Mouse (Mus musculus): ENCODE data around the gene Gnaq.

Gnaq gene

DNA sequence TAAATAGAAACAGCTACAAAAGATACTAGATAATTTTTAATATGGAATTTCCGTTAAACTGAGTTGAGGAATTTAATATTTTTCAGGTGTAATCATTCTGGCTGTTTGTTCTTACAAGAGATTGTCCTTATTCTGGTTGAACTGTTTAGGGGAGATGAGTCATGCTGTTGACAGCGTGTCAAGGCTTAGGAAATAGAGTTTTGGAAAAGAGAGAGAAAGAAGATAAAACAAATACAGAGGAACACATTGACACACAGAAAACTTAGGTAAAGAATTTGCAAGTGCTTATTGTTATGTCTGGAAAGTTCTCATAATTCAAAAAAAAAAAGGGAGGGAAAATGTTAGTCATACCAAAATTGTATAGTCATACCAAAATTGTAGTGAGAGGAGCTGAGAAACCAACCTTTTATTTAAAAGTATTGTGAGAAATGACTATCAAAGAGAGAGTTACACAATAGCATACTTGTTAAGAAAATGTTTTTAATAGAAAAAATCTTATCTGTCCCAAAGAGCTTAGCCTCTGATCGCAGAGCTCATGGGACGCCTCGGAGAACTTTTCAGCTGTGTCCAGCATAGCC, 285.5 kb downstream of the Gnaq start:
- in situ Hi-C loops (cut with MboI; ENCODE audit: low sequenced_read_pairs): no loop called here

DNA sequence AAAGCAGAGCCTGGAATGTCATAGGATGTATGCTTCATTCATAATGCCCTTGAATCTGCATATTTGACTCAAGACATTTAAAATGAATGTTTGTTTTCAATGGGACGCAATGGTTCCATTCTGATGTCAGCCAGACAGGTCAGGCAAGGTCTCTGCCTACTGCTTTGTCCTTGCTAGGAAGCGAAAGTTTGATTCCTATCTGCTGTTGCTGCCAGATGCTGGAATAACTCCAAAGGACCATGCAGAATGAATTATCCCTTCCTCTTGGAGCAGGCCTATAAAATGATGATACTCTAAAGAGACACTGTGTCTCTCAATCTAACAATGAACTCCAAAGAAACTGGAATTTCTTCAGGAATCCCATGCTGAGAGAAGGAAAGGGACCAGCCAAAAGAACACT, 293.0 kb downstream of the Gnaq start:
- in situ Hi-C loops (cut with MboI; ENCODE audit: low sequenced_read_pairs): no loop called here

DNA sequence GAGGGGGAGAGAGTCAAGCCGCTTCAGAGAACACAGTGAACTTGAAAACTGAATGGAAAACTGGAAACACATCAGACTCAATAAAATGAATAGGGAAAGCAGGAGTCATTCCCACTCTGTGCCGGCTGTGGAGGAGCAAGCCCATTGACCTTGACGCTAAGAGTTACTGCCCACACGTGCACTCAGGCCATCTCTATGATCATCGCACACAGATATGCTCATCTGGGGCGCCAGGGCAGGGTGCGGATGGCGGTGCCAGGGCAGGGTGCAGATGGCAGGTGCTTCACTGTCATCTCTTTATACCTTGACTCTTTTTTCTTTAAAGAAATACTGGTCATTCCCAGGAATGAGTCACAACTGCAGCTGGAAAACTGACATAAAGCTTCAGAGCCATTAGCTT, 298.7 kb downstream of the Gnaq start:
- in situ Hi-C loops (cut with MboI; ENCODE audit: low sequenced_read_pairs): no loop called here

DNA sequence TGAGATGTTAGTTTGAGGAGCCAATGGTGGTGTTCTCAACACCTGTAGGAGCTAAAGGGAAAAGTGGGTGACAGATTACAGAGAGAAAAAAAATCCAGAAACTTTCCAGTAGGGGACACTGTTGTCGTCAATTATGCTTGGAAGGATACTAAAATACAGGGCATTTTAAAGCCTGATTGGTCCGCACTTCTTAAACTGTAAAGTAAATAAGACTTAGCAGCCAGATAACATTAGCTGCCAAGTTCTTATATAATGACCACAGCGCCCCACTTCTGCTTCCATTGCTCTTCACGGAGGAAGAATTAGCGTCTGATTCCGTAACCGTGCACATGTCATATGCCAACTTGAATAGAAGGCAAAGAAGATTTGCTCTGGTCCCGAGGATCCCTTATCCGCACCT, 302.2 kb downstream of the Gnaq start:
- in situ Hi-C loops (cut with MboI; ENCODE audit: low sequenced_read_pairs): no loop called here

DNA sequence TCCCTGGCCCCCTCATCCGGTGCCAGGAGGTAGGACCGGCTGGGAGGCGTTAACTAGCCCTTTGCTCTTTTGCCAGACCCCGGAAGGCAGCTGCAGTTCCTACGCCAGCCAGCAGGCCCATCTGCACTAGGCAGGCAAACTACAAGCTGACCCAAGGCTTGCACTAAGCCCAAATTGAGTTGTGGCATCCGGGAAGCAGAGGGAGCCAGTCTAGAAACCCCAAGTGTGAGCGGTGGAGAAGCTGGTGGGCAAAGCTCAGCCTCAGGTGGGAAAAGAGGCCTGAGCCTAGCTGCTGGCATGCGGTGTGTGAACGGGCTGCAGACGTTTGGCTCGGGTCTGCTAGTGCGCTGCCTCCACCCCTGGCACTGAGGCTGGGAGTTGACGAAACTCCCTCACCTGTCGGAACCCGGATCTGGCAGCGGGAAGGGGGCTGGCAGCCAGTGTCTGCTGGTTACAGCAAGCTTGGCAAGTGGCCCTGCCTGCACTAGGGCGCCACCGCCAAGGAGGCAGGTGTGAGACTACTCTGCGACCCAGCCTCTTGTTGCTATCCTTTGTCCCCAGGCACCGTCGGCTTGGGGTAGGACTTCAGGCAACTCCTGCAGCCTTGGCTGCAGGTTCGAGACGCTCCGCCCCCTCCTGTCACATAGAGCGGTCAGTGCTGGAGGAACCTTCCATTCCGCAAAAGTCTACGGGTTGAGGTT, 303.1 kb downstream of the Gnaq start, which contains the start of gene Gna14:
Gene Gna14 (plus strand): TSS at position 232 of the 701 bp plus-strand sequence.
- in situ Hi-C loops (cut with MboI; ENCODE audit: low sequenced_read_pairs): no loop called here

DNA sequence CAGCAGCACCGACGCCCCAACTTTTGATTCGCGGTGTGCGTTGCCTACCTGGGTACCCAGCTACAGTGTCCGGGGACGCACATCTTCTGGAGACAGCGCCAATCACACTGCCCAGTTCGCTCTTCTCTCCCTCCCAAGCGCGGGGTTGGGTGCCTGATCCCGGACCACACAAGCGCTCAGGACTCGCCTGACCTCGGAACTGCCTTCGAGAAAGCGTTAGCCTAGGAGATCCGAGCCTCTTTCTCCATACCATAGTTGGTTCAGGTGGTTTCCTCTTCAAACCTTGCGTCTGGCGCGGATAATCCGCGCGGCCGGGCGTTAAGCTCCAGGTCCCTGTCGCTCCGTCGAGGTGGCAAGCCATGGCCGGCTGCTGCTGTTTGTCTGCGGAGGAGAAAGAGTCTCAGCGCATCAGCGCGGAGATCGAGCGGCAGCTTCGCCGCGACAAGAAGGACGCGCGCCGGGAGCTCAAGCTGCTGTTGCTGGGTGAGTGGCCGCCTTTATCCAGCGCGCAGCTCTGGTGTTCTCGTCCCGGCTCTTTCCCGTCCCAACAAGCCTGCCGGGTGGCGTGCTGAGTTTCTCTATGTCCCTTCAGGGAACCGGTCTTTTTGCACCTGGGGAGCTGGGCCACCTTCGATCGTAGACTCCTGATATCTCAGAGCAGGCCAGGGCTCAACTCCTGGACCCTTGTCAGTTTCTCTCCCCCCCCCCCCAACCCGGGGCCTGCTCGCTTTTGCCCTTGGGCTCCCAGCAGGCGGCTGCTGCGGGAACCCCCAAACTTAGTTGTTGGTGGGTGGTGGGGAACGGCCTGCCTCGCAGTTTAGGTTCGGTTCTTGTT, 303.9 kb downstream of the Gnaq start:
- in situ Hi-C loops (cut with MboI; ENCODE audit: low sequenced_read_pairs): no loop called here

Data from CH12F3 (cell line).